Mouse (Mus musculus): ENCODE results near the gene Rps24. TPM values are rescaled to one million over a fixed set of nuclear protein-coding genes. Genes with fewer than 3 reads are reported as not detected.

The Rps24 gene
- polyA plus RNA-seq, 1 experiment from 2014 or later: 613 TPM

DNA sequence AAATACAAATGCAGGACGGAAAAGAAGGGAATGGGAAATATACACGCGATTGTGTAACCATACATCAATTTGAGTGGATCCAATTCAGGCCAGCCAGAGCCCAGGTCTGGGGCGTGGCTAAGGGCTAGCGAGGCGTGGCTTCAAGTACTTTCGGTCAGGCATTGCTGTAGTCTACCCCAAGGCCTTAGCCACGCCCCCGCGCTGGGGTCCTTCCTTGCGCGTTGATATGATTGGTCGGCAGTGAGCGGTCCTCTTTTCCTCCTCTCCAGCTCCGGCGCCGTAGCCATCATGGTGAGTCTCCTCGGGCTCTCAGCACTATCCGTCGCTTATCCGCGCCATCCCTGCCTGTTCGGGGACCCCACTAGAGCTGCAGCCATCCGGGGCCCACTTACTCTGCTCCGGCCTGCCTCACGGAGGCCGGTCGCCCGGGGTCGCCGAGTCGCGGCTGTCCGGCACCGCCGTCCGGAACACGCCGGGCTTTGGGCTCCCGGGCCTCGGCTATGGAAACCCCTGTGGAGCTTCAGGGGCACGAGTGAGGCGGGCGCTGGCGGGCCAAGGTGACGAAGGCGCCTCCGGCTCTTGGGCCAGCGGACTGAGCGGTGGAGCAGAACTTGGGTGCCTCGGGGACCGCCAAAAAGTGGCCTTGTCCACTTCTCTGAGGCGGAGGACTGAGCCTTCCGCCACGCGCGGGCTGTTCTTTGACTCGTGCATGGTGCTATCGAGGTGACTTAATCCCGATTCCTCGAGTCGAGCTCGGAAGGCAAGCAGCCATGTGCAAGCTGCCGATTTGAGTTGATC is 3.7 kb downstream of the Rps24 start:
- DNase-seq: peak; percentile 97

DNA sequence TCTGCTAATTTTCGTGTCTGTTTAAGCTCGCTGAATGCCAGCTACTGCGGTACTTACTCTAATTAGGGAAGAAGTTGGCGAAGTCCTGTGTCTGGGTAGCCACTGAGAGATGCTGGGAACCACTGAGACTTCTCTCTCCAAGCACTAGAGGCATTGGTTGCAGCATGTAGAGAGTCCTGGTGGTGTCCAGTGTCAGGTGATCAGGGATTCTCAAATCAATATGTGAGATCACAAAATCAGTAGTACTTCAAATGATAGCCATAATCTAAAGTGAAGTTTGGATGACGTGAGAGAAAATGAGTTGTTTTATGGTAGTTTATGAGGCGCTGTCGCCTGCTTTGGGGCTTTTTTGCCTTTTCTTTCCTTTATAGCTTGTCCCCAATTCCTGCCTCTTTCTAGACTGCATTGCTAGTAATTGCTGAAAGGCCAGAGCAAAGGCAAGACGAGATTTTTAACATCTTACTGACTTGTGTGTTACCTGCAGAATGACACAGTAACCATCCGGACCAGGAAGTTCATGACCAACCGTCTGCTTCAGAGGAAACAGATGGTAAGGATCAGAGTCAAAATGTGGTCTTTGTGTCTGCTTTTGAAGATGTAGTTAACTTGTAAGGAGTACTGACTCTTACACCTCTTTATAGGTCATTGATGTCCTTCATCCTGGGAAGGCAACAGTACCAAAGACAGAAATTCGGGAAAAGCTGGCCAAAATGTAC is 4.5 kb downstream of the Rps24 start:
- DNase-seq: no peak

More for the DNA sequence above, 3.7 kb downstream of the Rps24 start:
- TF ChIP-seq CTCF (IDR thresholded peaks at IDR 0.05; ENCODE audit: low read depth) (no peak), EP300 (IDR thresholded peaks at IDR 0.05; ENCODE audit: low read depth) (0 out of 2 replicates have a peak, but pooled peaks have one; percentile 33)
- WGBS (ENCODE audit: insufficient replicate concordance): under 1% methylated on average over 59 of the region's 64 CpGs
- Histone ChIP-seq H3K4me3 (ENCODE audit: low read depth, low read length) (peak overlapping the region; percentile 94), H3K27me3 (ENCODE audit: insufficient read depth, low read length) (no peaks in the 10 kb centered on the region), H3K9ac (replicated peaks) (peak overlapping the region; percentile 87), H3K36me3 (replicated peaks; ENCODE audit: insufficient read depth, low read length) (peaks cover 31% of the 10 kb centered on the region), H3K27ac (ENCODE audit: low read depth) (peak overlapping the region; percentile 88), H3K4me2 (ENCODE audit: low read depth, low read length) (peak overlapping the region; percentile 81), H3K9me3 (ENCODE audit: low read length) (no peaks in the 10 kb centered on the region), H3K4me1 (ENCODE audit: insufficient read depth) (peaks cover 25% of the 10 kb centered on the region)
- ATAC-seq: peak; percentile 92

DNA sequence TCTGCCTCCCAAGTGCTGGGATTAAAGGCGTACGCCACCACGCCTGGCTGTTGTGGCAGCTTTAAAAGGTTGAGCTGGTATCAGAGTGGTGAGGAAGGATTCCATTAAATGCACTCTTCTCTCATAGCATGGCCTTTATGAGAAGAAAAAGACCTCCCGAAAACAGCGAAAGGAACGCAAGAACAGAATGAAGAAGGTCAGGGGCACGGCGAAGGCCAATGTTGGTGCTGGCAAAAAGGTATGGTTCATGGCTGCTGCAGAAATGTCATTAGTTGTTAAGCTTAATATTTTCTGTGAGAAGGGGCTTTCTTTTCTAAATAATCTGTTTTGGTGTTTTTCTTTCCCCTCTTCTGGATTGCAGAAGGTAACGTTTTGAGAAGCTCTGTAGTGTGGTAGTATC is 6.3 kb downstream of the Rps24 start:
- 77% methylated on average over 9 of the region's 9 CpGs for WGBS (ENCODE audit: insufficient replicate concordance)
- H3K9me3 ChIP-seq (ENCODE audit: low read length): no peaks in the 10 kb centered on the region
- peaks cover 57% of the 10 kb centered on the region for H3K36me3 ChIP-seq (replicated peaks; ENCODE audit: insufficient read depth, low read length)
- H3K9ac ChIP-seq (replicated peaks): peak overlapping the region; percentile 38; the same call in 1 of the 2 replicates
- DNase-seq (no peak), ATAC-seq (no peak)
- H3K4me1 ChIP-seq (ENCODE audit: insufficient read depth): peaks cover 21% of the 10 kb centered on the region; the same call in 1 of the 2 replicates
- peak overlapping the region; percentile 15 for H3K4me3 ChIP-seq (ENCODE audit: low read depth, low read length)
- peak overlapping the region; percentile 44 for H3K4me2 ChIP-seq (ENCODE audit: low read depth, low read length)
- no peaks in the 10 kb centered on the region for H3K27me3 ChIP-seq (ENCODE audit: insufficient read depth, low read length)
- no peak overlapping the region for H3K27ac ChIP-seq (ENCODE audit: low read depth)
- TF ChIP-seq CTCF (IDR thresholded peaks at IDR 0.05; ENCODE audit: low read depth) (no peak), EP300 (IDR thresholded peaks at IDR 0.05; ENCODE audit: low read depth) (no peak)

More for the DNA sequence above, 4.5 kb downstream of the Rps24 start:
- peak overlapping the region; percentile 88 for H3K27ac ChIP-seq (ENCODE audit: low read depth)
- WGBS (ENCODE audit: insufficient replicate concordance): 1% methylated on average over 11 of the region's 11 CpGs
- peak; percentile 16; the same call in 1 of the 2 replicates for ATAC-seq
- no peaks in the 10 kb centered on the region for H3K27me3 ChIP-seq (ENCODE audit: insufficient read depth, low read length)
- peak overlapping the region; percentile 81 for H3K4me2 ChIP-seq (ENCODE audit: low read depth, low read length)
- TF ChIP-seq EP300 (IDR thresholded peaks at IDR 0.05; ENCODE audit: low read depth) (no peak), CTCF (IDR thresholded peaks at IDR 0.05; ENCODE audit: low read depth) (no peak)
- peaks cover 39% of the 10 kb centered on the region for H3K36me3 ChIP-seq (replicated peaks; ENCODE audit: insufficient read depth, low read length)
- H3K4me1 ChIP-seq (ENCODE audit: insufficient read depth): peaks cover 21% of the 10 kb centered on the region; the same call in 1 of the 2 replicates
- H3K4me3 ChIP-seq (ENCODE audit: low read depth, low read length): peak overlapping the region; percentile 94
- peak overlapping the region; percentile 87 for H3K9ac ChIP-seq (replicated peaks)
- no peaks in the 10 kb centered on the region for H3K9me3 ChIP-seq (ENCODE audit: low read length)

GRCm38 (mm10) chr14:24496507-24496906 is 9.6 kb downstream of the Rps24 start:
- H3K27me3 ChIP-seq (ENCODE audit: insufficient read depth, low read length): no peaks in the 10 kb centered on the region
- peaks cover 65% of the 10 kb centered on the region for H3K36me3 ChIP-seq (replicated peaks; ENCODE audit: insufficient read depth, low read length)
- TF ChIP-seq CTCF (IDR thresholded peaks at IDR 0.05; ENCODE audit: low read depth) (no peak), EP300 (IDR thresholded peaks at IDR 0.05; ENCODE audit: low read depth) (no peak)
- H3K4me1 ChIP-seq (ENCODE audit: insufficient read depth): peaks cover 17% of the 10 kb centered on the region; the same call in 1 of the 2 replicates
- ATAC-seq (no peak), DNase-seq (no peak)
- H3K4me3 ChIP-seq (ENCODE audit: low read depth, low read length): no peak overlapping the region
- H3K4me2 ChIP-seq (ENCODE audit: low read depth, low read length): no peak overlapping the region
- 79% methylated on average over 1 of the region's 1 CpGs for WGBS (ENCODE audit: insufficient replicate concordance)
- H3K9me3 ChIP-seq (ENCODE audit: low read length): no peaks in the 10 kb centered on the region
- H3K27ac ChIP-seq (ENCODE audit: low read depth): no peak overlapping the region
- H3K9ac ChIP-seq (replicated peaks): no peak overlapping the region

DNA sequence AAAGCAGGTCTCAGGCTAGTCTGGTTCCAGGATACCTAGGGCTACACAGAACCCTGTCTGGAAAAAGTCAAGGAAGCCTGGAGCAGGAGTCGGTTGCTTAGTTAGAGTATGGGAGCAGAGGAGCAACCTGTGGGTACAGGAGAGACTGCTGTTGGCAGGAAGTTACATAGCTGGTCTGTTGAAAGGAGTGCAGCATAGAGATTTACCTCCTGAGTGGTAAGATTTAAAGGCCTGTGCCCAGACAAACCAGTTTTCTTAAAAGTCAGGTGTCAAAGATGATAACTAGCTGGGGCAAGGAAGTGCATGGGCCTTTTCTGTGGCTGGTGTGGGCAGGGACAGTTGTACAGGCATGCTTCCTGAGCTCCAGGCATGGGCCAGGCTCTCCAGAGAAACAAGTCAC is 10.5 kb downstream of the Rps24 start:
- TF ChIP-seq EP300 (IDR thresholded peaks at IDR 0.05; ENCODE audit: low read depth) (no peak), CTCF (IDR thresholded peaks at IDR 0.05; ENCODE audit: low read depth) (no peak)
- Histone ChIP-seq H3K4me3 (ENCODE audit: low read depth, low read length) (no peak overlapping the region), H3K27ac (ENCODE audit: low read depth) (no peak overlapping the region), H3K4me1 (ENCODE audit: insufficient read depth) (peaks cover 14% of the 10 kb centered on the region; the same call in 1 of the 2 replicates), H3K36me3 (replicated peaks; ENCODE audit: insufficient read depth, low read length) (peaks cover 64% of the 10 kb centered on the region), H3K27me3 (ENCODE audit: insufficient read depth, low read length) (no peaks in the 10 kb centered on the region), H3K4me2 (ENCODE audit: low read depth, low read length) (no peak overlapping the region), H3K9me3 (ENCODE audit: low read length) (no peaks in the 10 kb centered on the region), H3K9ac (replicated peaks) (no peak overlapping the region)
- ATAC-seq (no peak), DNase-seq (no peak)
- WGBS (ENCODE audit: insufficient replicate concordance): 85% methylated on average over 1 of the region's 1 CpGs

Measured in liver, postnatal 0 days (tissue).